Mouse (Mus musculus) ES-E14 (cell line): ENCODE data around the gene Pced1b. TPM values are rescaled to one million over a fixed set of nuclear protein-coding genes. Genes with fewer than 3 reads are reported as not detected.

Experiments used
- DNase-seq: peaks from one replicate; pipeline ENCODE4 v3.0.0-alpha.2; 2013; ENCODE audit warnings: low read depth, low spot score
- H3K27ac ChIP-seq: 2 replicates; pipeline ENCODE4 v1.5.1; 2012; ENCODE audit warnings: low read depth, mild to moderate bottlenecking, low read length, moderate library complexity, mixed read lengths; ENCODE audit not compliant: poor library complexity, insufficient read depth, severe bottlenecking
- H3K36me3 ChIP-seq: 2 replicates; pipeline ENCODE4 v1.6.1; 2012; ENCODE audit warnings: mild to moderate bottlenecking, low read length, moderate library complexity, mixed read lengths; ENCODE audit not compliant: control insufficient read depth, poor library complexity, insufficient read depth, severe bottlenecking
- H3K4me1 ChIP-seq, 2 experiments: fragments of 150-350 bp in 1 of 2; sonication (generic) in 1 of 2; 2 replicates each; pipeline ENCODE4 v1.6.1; 2012; ENCODE audit warnings: low read length in 2 of 2, mild to moderate bottlenecking in 1 of 2, mixed read lengths in 1 of 2; ENCODE audit not compliant: control insufficient read depth in 2 of 2, insufficient read depth in 2 of 2, poor library complexity in 1 of 2
- H3K4me3 ChIP-seq, 2 experiments: fragments of 150-350 bp in 1 of 2; sonication (generic) in 1 of 2; 2 replicates each; pipeline ENCODE4 v1.5.1; 2012; ENCODE audit warnings: low read length in 2 of 2, low read depth in 1 of 2, mild to moderate bottlenecking in 1 of 2, mixed read lengths in 1 of 2; ENCODE audit not compliant: insufficient read depth in 1 of 2, poor library complexity in 1 of 2, severe bottlenecking in 1 of 2
- H3K9ac ChIP-seq: 2 replicates; pipeline ENCODE4 v1.6.1; 2012; ENCODE audit warnings: low read depth, mild to moderate bottlenecking, low read length, mixed read lengths; ENCODE audit not compliant: poor library complexity, insufficient read depth, severe bottlenecking
- H3K9me3 ChIP-seq: fragments of 150-350 bp; sonication (generic); 2 replicates; pipeline ENCODE4 v1.6.1; 2012; ENCODE audit warnings: low read depth, mild to moderate bottlenecking, low read length; ENCODE audit not compliant: control insufficient read depth, insufficient read depth
- CHD2 ChIP-seq: IDR thresholded peaks from 2 replicates; pipeline ENCODE4 v1.6.1; 2014; ENCODE audit warnings: mild to moderate bottlenecking, low read depth, low read length, inconsistent platforms
- HCFC1 ChIP-seq: IDR thresholded peaks from 2 replicates; pipeline ENCODE4 v1.6.1; 2012; ENCODE audit warnings: low read length, inconsistent platforms, borderline replicate concordance; ENCODE audit not compliant: insufficient read depth
- MAFK ChIP-seq: IDR thresholded peaks from 2 replicates; pipeline ENCODE4 v1.6.1; 2014; ENCODE audit warnings: mild to moderate bottlenecking, low read depth, low read length, inconsistent platforms; ENCODE audit not compliant: insufficient read depth
- ZC3H11A ChIP-seq: IDR thresholded peaks from 2 replicates; pipeline ENCODE4 v1.6.1; 2012; ENCODE audit warnings: low read depth, mild to moderate bottlenecking, inconsistent platforms, low read length, borderline replicate concordance
- ZNF384 ChIP-seq: IDR thresholded peaks from 2 replicates; pipeline ENCODE4 v1.6.1; 2012; ENCODE audit warnings: low read depth, low read length, inconsistent platforms
- in situ Hi-C, 2 experiments: fragments of 600-800 bp; cut with MboI; formaldehyde crosslinking; loops; one replicate each; pipeline ENCODE4 v1.15.1; 2025; ENCODE audit warnings: low sequenced_read_pairs in 2 of 2, inconsistent platforms in 1 of 2; ENCODE audit not compliant: unreplicated experiment in 2 of 2
- total RNA-seq: library from RNA; depleted of rRNA; stranded (reverse); fragments of 300-350 nt; gene quantifications from 2 replicates; pipeline ENCODE4 v1.2.3, GENCODE M21; 2012

Pced1b gene
- total RNA-seq, 1 experiment: 29.0 TPM

DNA sequence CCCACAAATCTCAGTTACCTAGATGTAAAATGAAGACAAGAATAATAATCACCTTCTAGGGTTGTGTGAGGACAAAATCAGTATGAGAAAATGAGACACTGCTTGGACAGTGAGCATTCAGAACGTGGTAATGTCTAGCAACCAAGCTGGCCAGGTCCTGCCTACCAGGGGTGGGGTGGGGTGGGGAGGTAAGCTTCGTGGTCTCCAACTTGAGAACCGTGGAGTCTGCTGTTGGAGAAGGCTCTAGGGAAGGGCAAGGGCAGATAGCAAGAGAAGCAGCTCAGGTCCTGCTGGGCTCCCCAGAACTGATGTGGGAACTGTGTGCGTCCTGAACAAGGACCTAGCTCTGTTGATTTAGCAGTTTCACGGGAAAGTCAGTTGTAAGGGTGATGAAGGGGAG is 37.3 kb downstream of the Pced1b start:
- no peaks in the 10 kb centered on the region for H3K36me3 ChIP-seq
- no peak overlapping the region for H3K9ac ChIP-seq
- no peak for TF ChIP-seq HCFC1
- TF ChIP-seq CHD2: no peak
- TF ChIP-seq MAFK: no peak
- no peak for TF ChIP-seq ZC3H11A
- TF ChIP-seq ZNF384: no peak
- in situ Hi-C loops: no loop called here
- peaks cover 2 to 13% of the 10 kb centered on the region in 2 experiments; a peak in 3 of 4 replicates for H3K4me1 ChIP-seq
- DNase-seq: no peak
- H3K4me3 ChIP-seq: no peak overlapping the region
- H3K27ac ChIP-seq: no peak overlapping the region
- H3K9me3 ChIP-seq: no peaks in the 10 kb centered on the region

DNA sequence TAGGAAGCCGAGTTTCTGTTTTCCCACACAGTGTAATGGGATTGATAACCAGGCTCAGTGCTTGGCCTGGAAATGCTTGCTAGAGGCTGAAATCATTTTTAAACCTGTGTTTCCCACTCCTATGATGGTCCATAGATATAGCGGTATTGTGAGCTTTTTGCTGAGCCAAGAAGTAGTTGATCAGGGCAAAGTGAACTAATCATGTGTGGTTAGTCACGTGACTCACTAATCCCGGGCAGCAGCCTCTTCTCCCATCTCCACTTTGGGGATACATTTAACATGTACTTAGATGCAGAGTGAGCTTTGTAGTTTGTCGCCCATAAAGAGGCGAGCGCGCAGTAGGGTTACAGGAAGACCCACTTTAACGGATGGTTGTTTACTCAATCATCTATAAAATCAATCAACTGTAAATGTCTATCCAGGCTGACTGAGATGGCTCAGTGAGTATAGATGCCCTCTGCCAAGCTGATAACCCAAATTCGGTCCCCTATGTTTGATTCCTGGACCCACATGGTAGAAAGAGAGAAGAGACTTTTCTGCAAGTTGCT is 38.8 kb downstream of the Pced1b start:
- Histone ChIP-seq H3K36me3 (no peaks in the 10 kb centered on the region), H3K27ac (no peak overlapping the region), H3K9me3 (no peaks in the 10 kb centered on the region), H3K9ac (no peak overlapping the region), H3K4me1 (peaks cover 0 to 8% of the 10 kb centered on the region in 2 experiments; a peak in 1 of 4 replicates), H3K4me3 (no peak overlapping the region)
- in situ Hi-C loops: no loop called here
- TF ChIP-seq ZC3H11A: no peak
- TF ChIP-seq HCFC1: no peak
- no peak for TF ChIP-seq ZNF384
- TF ChIP-seq MAFK: no peak
- TF ChIP-seq CHD2: no peak
- no peak for DNase-seq

DNA sequence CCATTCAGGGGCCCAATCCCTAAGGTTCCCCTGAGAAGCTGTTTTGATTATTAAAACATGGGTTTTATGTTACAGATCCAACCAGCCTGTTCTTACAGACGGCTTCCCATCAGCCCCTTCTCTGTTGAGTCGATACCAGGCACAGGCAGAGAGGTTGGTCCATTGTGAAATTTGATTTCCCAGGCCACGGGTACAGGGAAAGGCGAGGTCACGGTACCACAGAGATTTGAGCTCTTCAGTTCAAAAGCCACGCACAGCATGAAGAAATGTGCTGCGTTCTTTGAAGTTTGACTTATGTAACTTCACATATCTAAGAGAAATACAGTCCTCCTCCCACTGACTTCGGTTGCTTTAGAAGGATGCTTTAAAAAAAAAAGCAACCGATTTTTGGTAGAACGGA is 39.8 kb downstream of the Pced1b start:
- DNase-seq: no peak
- TF ChIP-seq CHD2: no peak
- no peak for TF ChIP-seq ZNF384
- TF ChIP-seq MAFK: no peak
- no peak for TF ChIP-seq HCFC1
- TF ChIP-seq ZC3H11A: no peak
- in situ Hi-C loops: no loop called here
- Histone ChIP-seq H3K4me3 (no peak overlapping the region), H3K4me1 (peaks cover 0 to 5% of the 10 kb centered on the region in 2 experiments; a peak in 1 of 4 replicates), H3K27ac (no peak overlapping the region), H3K9me3 (no peaks in the 10 kb centered on the region), H3K9ac (no peak overlapping the region), H3K36me3 (no peaks in the 10 kb centered on the region)

- Histone ChIP-seq H3K27ac (no peak overlapping the region), H3K36me3 (no peaks in the 10 kb centered on the region), H3K4me1 (peaks cover 0 to 7% of the 10 kb centered on the region in 2 experiments; a peak in 2 of 4 replicates), H3K4me3 (no peak overlapping the region), H3K9me3 (no peaks in the 10 kb centered on the region), H3K9ac (no peak overlapping the region)
- no peak for DNase-seq
- TF ChIP-seq ZC3H11A: no peak
- no peak for TF ChIP-seq HCFC1
- in situ Hi-C loops: no loop called here
These were observed 40.7 kb downstream of the Pced1b start for GRCm38 (mm10) chr15:97287436-97288143.
